Mouse (Mus musculus): ENCODE results near the gene Hist1h1t. TPM values are rescaled to one million over a fixed set of nuclear protein-coding genes. Genes with fewer than 3 reads are reported as not detected.
"Not testable (repeated sequence)": the region's sequence is repeated elsewhere in the genome, so short reads cannot be mapped to it uniquely, and the experiment has no call there.

Gene Hist1h1t
- polyA plus RNA-seq, 1 experiment from 2014 or later = not detected

- H3K4me2 ChIP-seq (replicated peaks; ENCODE audit: low read depth, low read length) = no peak overlapping the region
- WGBS = 94% methylated on average over 12 of the region's 12 CpGs
- no peak for ATAC-seq (ENCODE audit: low FRiP score, low TSS enrichment)
- H3K4me1 ChIP-seq (ENCODE audit: control insufficient read depth, insufficient read depth, low read length) = no peaks in the 10 kb centered on the region
- H3K9me3 ChIP-seq (ENCODE audit: control insufficient read depth, low read length) = no peaks in the 10 kb centered on the region
- no peaks in the 10 kb centered on the region for H3K36me3 ChIP-seq (ENCODE audit: control insufficient read depth, insufficient read depth, low read length)
- no peak overlapping the region for H3K27ac ChIP-seq (ENCODE audit: low read depth, low read length)
- no peak overlapping the region for H3K4me3 ChIP-seq (ENCODE audit: low read length)
- no peak overlapping the region for H3K9ac ChIP-seq (ENCODE audit: low read depth, low read length)
- no peaks in the 10 kb centered on the region for H3K27me3 ChIP-seq (ENCODE audit: control insufficient read depth, insufficient read depth, low read length)
Measured at GRCm38 (mm10) chr13:23706771-23707170, 11.2 kb downstream of the Hist1h1t start.

GRCm38 (mm10) chr13:23708041-23708440 lies 12.4 kb downstream of the Hist1h1t start:
- 84% methylated on average over 4 of the region's 4 CpGs for WGBS

GRCm38 (mm10) chr13:23708654-23709053 lies 13.0 kb downstream of the Hist1h1t start:
- WGBS = 74% methylated on average over 4 of the region's 4 CpGs
- Histone ChIP-seq H3K27ac (ENCODE audit: low read depth, low read length) (no peak overlapping the region), H3K27me3 (ENCODE audit: control insufficient read depth, insufficient read depth, low read length) (no peaks in the 10 kb centered on the region), H3K9ac (ENCODE audit: low read depth, low read length) (no peak overlapping the region), H3K4me1 (ENCODE audit: control insufficient read depth, insufficient read depth, low read length) (no peaks in the 10 kb centered on the region), H3K4me3 (ENCODE audit: low read length) (no peak overlapping the region), H3K4me2 (replicated peaks; ENCODE audit: low read depth, low read length) (no peak overlapping the region), H3K9me3 (ENCODE audit: control insufficient read depth, low read length) (no peaks in the 10 kb centered on the region), H3K36me3 (ENCODE audit: control insufficient read depth, insufficient read depth, low read length) (no peaks in the 10 kb centered on the region)
- no peak for ATAC-seq (ENCODE audit: low FRiP score, low TSS enrichment)

More at GRCm38 (mm10) chr13:23708041-23708440, 12.4 kb downstream of the Hist1h1t start:
- ATAC-seq (ENCODE audit: low FRiP score, low TSS enrichment) = no peak
- no peaks in the 10 kb centered on the region for H3K9me3 ChIP-seq (ENCODE audit: control insufficient read depth, low read length)
- no peaks in the 10 kb centered on the region for H3K4me1 ChIP-seq (ENCODE audit: control insufficient read depth, insufficient read depth, low read length)
- no peaks in the 10 kb centered on the region for H3K27me3 ChIP-seq (ENCODE audit: control insufficient read depth, insufficient read depth, low read length)
- no peak overlapping the region for H3K4me2 ChIP-seq (replicated peaks; ENCODE audit: low read depth, low read length)
- H3K9ac ChIP-seq (ENCODE audit: low read depth, low read length) = no peak overlapping the region
- H3K4me3 ChIP-seq (ENCODE audit: low read length) = no peak overlapping the region
- H3K27ac ChIP-seq (ENCODE audit: low read depth, low read length) = no peak overlapping the region
- no peaks in the 10 kb centered on the region for H3K36me3 ChIP-seq (ENCODE audit: control insufficient read depth, insufficient read depth, low read length)

- H3K36me3 ChIP-seq (ENCODE audit: control insufficient read depth, insufficient read depth, low read length) = no peaks in the 10 kb centered on the region
- H3K27me3 ChIP-seq (ENCODE audit: control insufficient read depth, insufficient read depth, low read length) = no peaks in the 10 kb centered on the region
- 22% methylated on average over 15 of the region's 15 CpGs for WGBS
- ATAC-seq (ENCODE audit: low FRiP score, low TSS enrichment) = peak; percentile 38
- H3K9me3 ChIP-seq (ENCODE audit: control insufficient read depth, low read length) = no peaks in the 10 kb centered on the region
- no peaks in the 10 kb centered on the region for H3K4me1 ChIP-seq (ENCODE audit: control insufficient read depth, insufficient read depth, low read length)
- H3K4me2 ChIP-seq (replicated peaks; ENCODE audit: low read depth, low read length) = peak overlapping the region; percentile 64
- peak overlapping the region; percentile 36 for H3K4me3 ChIP-seq (ENCODE audit: low read length)
- no peak overlapping the region for H3K27ac ChIP-seq (ENCODE audit: low read depth, low read length)
- peak overlapping the region; percentile 63; the same call in 1 of the 2 replicates for H3K9ac ChIP-seq (ENCODE audit: low read depth, low read length)
Measured at GRCm38 (mm10) chr13:23709714-23710373, 14.2 kb downstream of the Hist1h1t start.

- Histone ChIP-seq H3K4me3 (ENCODE audit: low read length) (peak within 1 kb of the TSS; percentile 36), H3K9me3 (ENCODE audit: control insufficient read depth, low read length) (no peaks in the 10 kb centered on the region), H3K36me3 (ENCODE audit: control insufficient read depth, insufficient read depth, low read length) (no peaks in the 10 kb centered on the region), H3K27me3 (ENCODE audit: control insufficient read depth, insufficient read depth, low read length) (no peaks in the 10 kb centered on the region), H3K9ac (ENCODE audit: low read depth, low read length) (peak within 1 kb of the TSS; percentile 63), H3K4me1 (ENCODE audit: control insufficient read depth, insufficient read depth, low read length) (no peaks in the 10 kb centered on the region), H3K4me2 (replicated peaks; ENCODE audit: low read depth, low read length) (peak within 1 kb of the TSS; percentile 64), H3K27ac (ENCODE audit: low read depth, low read length) (no peak within 1 kb of the TSS)
- 3% methylated on average over 17 of the region's 17 CpGs for WGBS
- peak; percentile 71; the same call in 1 of the 2 replicates for ATAC-seq (ENCODE audit: low FRiP score, low TSS enrichment)
Measured at GRCm38 (mm10) chr13:23710374-23711089, 14.9 kb downstream of the Hist1h1t start, which contains the start of gene Hfe. Gene Hfe (minus strand): TSS chr13:23710854.

- Histone ChIP-seq H3K4me3 (ENCODE audit: low read length) (no peak overlapping the region), H3K4me1 (ENCODE audit: control insufficient read depth, insufficient read depth, low read length) (no peaks in the 10 kb centered on the region), H3K36me3 (ENCODE audit: control insufficient read depth, insufficient read depth, low read length) (no peaks in the 10 kb centered on the region), H3K27me3 (ENCODE audit: control insufficient read depth, insufficient read depth, low read length) (no peaks in the 10 kb centered on the region), H3K4me2 (replicated peaks; ENCODE audit: low read depth, low read length) (no peak overlapping the region), H3K9ac (ENCODE audit: low read depth, low read length) (no peak overlapping the region), H3K9me3 (ENCODE audit: control insufficient read depth, low read length) (no peaks in the 10 kb centered on the region), H3K27ac (ENCODE audit: low read depth, low read length) (no peak overlapping the region)
- WGBS = 91% methylated on average over 5 of the region's 5 CpGs
- ATAC-seq (ENCODE audit: low FRiP score, low TSS enrichment) = no peak
Measured at GRCm38 (mm10) chr13:23716261-23717042, 20.8 kb downstream of the Hist1h1t start.

GRCm38 (mm10) chr13:23717176-23717575 lies 21.6 kb downstream of the Hist1h1t start:
- Histone ChIP-seq H3K4me2 (replicated peaks; ENCODE audit: low read depth, low read length) (no peak overlapping the region), H3K27me3 (ENCODE audit: control insufficient read depth, insufficient read depth, low read length) (no peaks in the 10 kb centered on the region), H3K36me3 (ENCODE audit: control insufficient read depth, insufficient read depth, low read length) (no peaks in the 10 kb centered on the region), H3K4me1 (ENCODE audit: control insufficient read depth, insufficient read depth, low read length) (no peaks in the 10 kb centered on the region), H3K4me3 (ENCODE audit: low read length) (no peak overlapping the region), H3K27ac (ENCODE audit: low read depth, low read length) (no peak overlapping the region), H3K9ac (ENCODE audit: low read depth, low read length) (no peak overlapping the region), H3K9me3 (ENCODE audit: control insufficient read depth, low read length) (no peaks in the 10 kb centered on the region)
- no peak for ATAC-seq (ENCODE audit: low FRiP score, low TSS enrichment)
- 58% methylated on average over 11 of the region's 11 CpGs for WGBS

GRCm38 (mm10) chr13:23717593-23718245 lies 22.1 kb downstream of the Hist1h1t start:
- not testable (repeated sequence) for H3K9me3 ChIP-seq (ENCODE audit: control insufficient read depth, low read length); ATAC-seq (ENCODE audit: low FRiP score, low TSS enrichment); H3K9ac ChIP-seq (ENCODE audit: low read depth, low read length); H3K4me2 ChIP-seq (replicated peaks; ENCODE audit: low read depth, low read length); H3K4me1 ChIP-seq (ENCODE audit: control insufficient read depth, insufficient read depth, low read length); H3K4me3 ChIP-seq (ENCODE audit: low read length); H3K27me3 ChIP-seq (ENCODE audit: control insufficient read depth, insufficient read depth, low read length); H3K27ac ChIP-seq (ENCODE audit: low read depth, low read length); H3K36me3 ChIP-seq (ENCODE audit: control insufficient read depth, insufficient read depth, low read length)
- 20% methylated on average over 2 of the region's 2 CpGs for WGBS
